Mouse (Mus musculus) layer of hippocampus, postnatal 14 days (tissue): Measurements from ENCODE around the gene Riok2. TPM values are rescaled to one million over a fixed set of nuclear protein-coding genes. Genes with fewer than 3 reads are reported as not detected.
"Not testable (repeated sequence)": the region's sequence is repeated elsewhere in the genome, so short reads cannot be mapped to it uniquely, and the experiment has no call there.

ENCODE experiments used
- DNase-seq, 2 experiments: peaks; one replicate each; pipeline ENCODE4 v3.0.0; 2021 to 2022; ENCODE audit warnings: low spot score in 2 of 2, mixed read lengths in 1 of 2
- long read RNA-seq, 2 experiments: library from polyadenylated mRNA; stranded (forward); transcript quantifications; one replicate each; pipeline ENCODE4 v2.0.0; 2021
- total RNA-seq, 2 experiments: library from RNA; stranded (reverse); gene quantifications; 2 replicates each; pipeline ENCODE4 v1.2.3; 2021

Riok2 gene
- total RNA-seq = 10 to 100 TPM; 16.6 to 17.1 TPM
- long read RNA-seq, experiment 1, transcript Riok2-201 (10 exons, 3,220 nt) = major isoform, 12 of 16 reads
- long read RNA-seq, experiment 1, partial matches to known transcripts = 2 of 16 reads
- long read RNA-seq, experiment 1, other reads (novel, unspliced or antisense) = 2 of 16 reads
- long read RNA-seq, experiment 2, transcript Riok2-201 (10 exons, 3,220 nt) = major isoform, 19 of 24 reads
- long read RNA-seq, experiment 2, partial matches to known transcripts = 0 of 24 reads
- long read RNA-seq, experiment 2, other reads (novel, unspliced or antisense) = 5 of 24 reads

GRCm38 (mm10) chr17:17373918-17374910 is at the start of gene Riok2:
Riok2 (plus strand) TSS chr17:17374309.
- peak; percentile 91 to 97 for DNase-seq

- DNase-seq = not testable (repeated sequence)
Observed at GRCm38 (mm10) chr17:17326022-17326421, 48.1 kb upstream of the Riok2 start.

GRCm38 (mm10) chr17:17326636-17327035 is 47.5 kb upstream of the Riok2 start:
- no peak for DNase-seq

GRCm38 (mm10) chr17:17345374-17346183 is 28.5 kb upstream of the Riok2 start:
- not testable (repeated sequence) for DNase-seq

GRCm38 (mm10) chr17:17346281-17346680 is 27.8 kb upstream of the Riok2 start:
- DNase-seq = not testable (repeated sequence)

GRCm38 (mm10) chr17:17373550-17373917 is 575 bp upstream of the Riok2 start:
- DNase-seq = no peak

GRCm38 (mm10) chr17:17375581-17375980 is 1.5 kb downstream of the Riok2 start:
- no peak for DNase-seq

- DNase-seq = no peak
Observed at GRCm38 (mm10) chr17:17383703-17384102, 9.6 kb downstream of the Riok2 start.

- no peak for DNase-seq
Observed at GRCm38 (mm10) chr17:17384502-17384901, 10.4 kb downstream of the Riok2 start.

- DNase-seq = no peak
Observed at GRCm38 (mm10) chr17:17386117-17386516, 12.0 kb downstream of the Riok2 start.

GRCm38 (mm10) chr17:17391823-17392222 is 17.7 kb downstream of the Riok2 start:
- DNase-seq = no peak

GRCm38 (mm10) chr17:17392863-17393262 is 18.8 kb downstream of the Riok2 start:
- no peak for DNase-seq

GRCm38 (mm10) chr17:17393300-17393699 is 19.2 kb downstream of the Riok2 start:
- peak in 1 of 2 experiments; percentile 54 for DNase-seq

GRCm38 (mm10) chr17:17394336-17394735 is 20.2 kb downstream of the Riok2 start:
- DNase-seq = peak; percentile 79 to 91

- no peak for DNase-seq
Observed at GRCm38 (mm10) chr17:17396869-17397268, 22.8 kb downstream of the Riok2 start.

- no peak for DNase-seq
Observed at GRCm38 (mm10) chr17:17398664-17399063, 24.6 kb downstream of the Riok2 start.

GRCm38 (mm10) chr17:17402222-17403004 is 28.3 kb downstream of the Riok2 start, which contains the start of gene Lix1:
Lix1 (plus strand) TSS chr17:17402672.
- peak; percentile 73 to 89 for DNase-seq

GRCm38 (mm10) chr17:17403038-17403437 is 28.9 kb downstream of the Riok2 start:
- no peak for DNase-seq

GRCm38 (mm10) chr17:17403578-17404112 is 29.5 kb downstream of the Riok2 start:
- DNase-seq = no peak
